Mouse (Mus musculus): ENCODE data around the gene Lrrc28. TPM values are rescaled to one million over a fixed set of nuclear protein-coding genes. Genes with fewer than 3 reads are reported as not detected.

Gene Lrrc28
- polyA plus RNA-seq, 1 experiment: 13.1 TPM

- no peaks in the 10 kb centered on the region for H3K27me3 ChIP-seq (ENCODE audit: control insufficient read depth, insufficient read depth, low read length)
- no peak for DNase-seq (ENCODE audit: low read depth in 1 of 2, low spot score in 2 of 2)
- H3K36me3 ChIP-seq (ENCODE audit: control insufficient read depth, insufficient read depth, low read length): no peaks in the 10 kb centered on the region
- H3K4me1 ChIP-seq (ENCODE audit: control insufficient read depth, insufficient read depth, insufficient read length): no peaks in the 10 kb centered on the region
- TF ChIP-seq CTCF (IDR thresholded peaks at IDR 0.05; ENCODE audit: extremely low read depth, insufficient read depth, insufficient read length, insufficient replicate concordance) (no peak), POLR2A (IDR thresholded peaks at IDR 0.05; ENCODE audit: low read depth, low read length) (no peak)
- 69% methylated on average over 1 of the region's 1 CpGs for WGBS
- H3K4me3 ChIP-seq (ENCODE audit: extremely low read depth, insufficient read depth, insufficient read length): no peak overlapping the region
- H3K27ac ChIP-seq (ENCODE audit: insufficient read depth, low read length): no peak overlapping the region
These were observed 79.9 kb downstream of the Lrrc28 start for GRCm38 (mm10) chr7:67565132-67565531.

GRCm38 (mm10) chr7:67562176-67562575, 82.9 kb downstream of the Lrrc28 start:
- DNase-seq (ENCODE audit: low read depth in 1 of 2, low spot score in 2 of 2): no peak
- Histone ChIP-seq H3K4me3 (ENCODE audit: extremely low read depth, insufficient read depth, insufficient read length) (no peak overlapping the region), H3K4me1 (ENCODE audit: control insufficient read depth, insufficient read depth, insufficient read length) (no peaks in the 10 kb centered on the region), H3K27me3 (ENCODE audit: control insufficient read depth, insufficient read depth, low read length) (no peaks in the 10 kb centered on the region), H3K36me3 (ENCODE audit: control insufficient read depth, insufficient read depth, low read length) (no peaks in the 10 kb centered on the region; the same call in 1 of the 2 replicates), H3K27ac (ENCODE audit: insufficient read depth, low read length) (peak overlapping the region; percentile 43; the same call in 1 of the 2 replicates)
- TF ChIP-seq CTCF (IDR thresholded peaks at IDR 0.05; ENCODE audit: extremely low read depth, insufficient read depth, insufficient read length, insufficient replicate concordance): no peak
- TF ChIP-seq POLR2A (IDR thresholded peaks at IDR 0.05; ENCODE audit: low read depth, low read length): no peak
- WGBS: 87% methylated on average over 12 of the region's 12 CpGs

- 96% methylated on average over 7 of the region's 7 CpGs for WGBS
- Histone ChIP-seq H3K27me3 (ENCODE audit: control insufficient read depth, insufficient read depth, low read length) (no peaks in the 10 kb centered on the region), H3K4me1 (ENCODE audit: control insufficient read depth, insufficient read depth, insufficient read length) (no peaks in the 10 kb centered on the region), H3K36me3 (ENCODE audit: control insufficient read depth, insufficient read depth, low read length) (no peaks in the 10 kb centered on the region; the same call in 1 of the 2 replicates), H3K27ac (ENCODE audit: insufficient read depth, low read length) (no peak overlapping the region), H3K4me3 (ENCODE audit: extremely low read depth, insufficient read depth, insufficient read length) (no peak overlapping the region)
- TF ChIP-seq CTCF (IDR thresholded peaks at IDR 0.05; ENCODE audit: extremely low read depth, insufficient read depth, insufficient read length, insufficient replicate concordance): no peak
- TF ChIP-seq POLR2A (IDR thresholded peaks at IDR 0.05; ENCODE audit: low read depth, low read length): no peak
- no peak for DNase-seq (ENCODE audit: low read depth in 1 of 2, low spot score in 2 of 2)
These were observed 85.6 kb downstream of the Lrrc28 start for GRCm38 (mm10) chr7:67559486-67559885.

DNA sequence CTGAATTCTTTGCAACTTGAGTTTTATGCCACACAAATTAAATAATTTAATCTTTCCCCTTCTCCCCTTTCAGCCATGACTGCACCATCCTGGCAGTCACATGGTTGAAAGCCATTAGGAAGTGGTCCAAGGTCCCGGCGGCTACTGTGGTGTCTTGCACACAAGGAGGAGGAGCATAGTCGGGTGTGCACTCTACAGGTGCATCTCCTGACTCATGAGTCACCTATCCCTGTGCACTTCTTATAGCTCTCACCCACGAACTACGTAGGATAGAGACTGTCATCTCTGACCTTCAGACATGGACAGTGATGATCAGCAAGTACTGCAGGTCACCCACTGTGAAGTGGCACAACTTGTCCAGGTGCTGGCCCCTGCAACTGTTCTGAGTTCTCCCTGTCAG, 86.8 kb downstream of the Lrrc28 start:
- Histone ChIP-seq H3K4me1 (ENCODE audit: control insufficient read depth, insufficient read depth, insufficient read length) (no peaks in the 10 kb centered on the region), H3K4me3 (ENCODE audit: extremely low read depth, insufficient read depth, insufficient read length) (no peak overlapping the region), H3K36me3 (ENCODE audit: control insufficient read depth, insufficient read depth, low read length) (no peaks in the 10 kb centered on the region; the same call in 1 of the 2 replicates), H3K27me3 (ENCODE audit: control insufficient read depth, insufficient read depth, low read length) (no peaks in the 10 kb centered on the region), H3K27ac (ENCODE audit: insufficient read depth, low read length) (no peak overlapping the region)
- TF ChIP-seq POLR2A (IDR thresholded peaks at IDR 0.05; ENCODE audit: low read depth, low read length): no peak
- TF ChIP-seq CTCF (IDR thresholded peaks at IDR 0.05; ENCODE audit: extremely low read depth, insufficient read depth, insufficient read length, insufficient replicate concordance): no peak
- DNase-seq (ENCODE audit: low read depth in 1 of 2, low spot score in 2 of 2): no peak
- 79% methylated on average over 5 of the region's 5 CpGs for WGBS

- H3K27ac ChIP-seq (ENCODE audit: insufficient read depth, low read length): no peak overlapping the region
- 86% methylated on average over 2 of the region's 2 CpGs for WGBS
These were observed 90.2 kb downstream of the Lrrc28 start for GRCm38 (mm10) chr7:67554863-67555262.

GRCm38 (mm10) chr7:67551242-67551641, 93.8 kb downstream of the Lrrc28 start:
- H3K4me1 ChIP-seq (ENCODE audit: control insufficient read depth, insufficient read depth, insufficient read length): no peaks in the 10 kb centered on the region
- no peak for DNase-seq (ENCODE audit: low read depth in 1 of 2, low spot score in 2 of 2)
- no peak overlapping the region for H3K27ac ChIP-seq (ENCODE audit: insufficient read depth, low read length)
- TF ChIP-seq CTCF (IDR thresholded peaks at IDR 0.05; ENCODE audit: extremely low read depth, insufficient read depth, insufficient read length, insufficient replicate concordance) (no peak), POLR2A (IDR thresholded peaks at IDR 0.05; ENCODE audit: low read depth, low read length) (no peak)
- no peaks in the 10 kb centered on the region for H3K27me3 ChIP-seq (ENCODE audit: control insufficient read depth, insufficient read depth, low read length)
- WGBS: 89% methylated on average over 2 of the region's 2 CpGs
- no peaks in the 10 kb centered on the region for H3K36me3 ChIP-seq (ENCODE audit: control insufficient read depth, insufficient read depth, low read length)
- no peak overlapping the region for H3K4me3 ChIP-seq (ENCODE audit: extremely low read depth, insufficient read depth, insufficient read length)

More at GRCm38 (mm10) chr7:67554863-67555262, 90.2 kb downstream of the Lrrc28 start:
- Histone ChIP-seq H3K36me3 (ENCODE audit: control insufficient read depth, insufficient read depth, low read length) (no peaks in the 10 kb centered on the region; the same call in 1 of the 2 replicates), H3K4me3 (ENCODE audit: extremely low read depth, insufficient read depth, insufficient read length) (no peak overlapping the region), H3K4me1 (ENCODE audit: control insufficient read depth, insufficient read depth, insufficient read length) (no peaks in the 10 kb centered on the region), H3K27me3 (ENCODE audit: control insufficient read depth, insufficient read depth, low read length) (no peaks in the 10 kb centered on the region)
- DNase-seq (ENCODE audit: low read depth in 1 of 2, low spot score in 2 of 2): no peak
- TF ChIP-seq CTCF (IDR thresholded peaks at IDR 0.05; ENCODE audit: extremely low read depth, insufficient read depth, insufficient read length, insufficient replicate concordance): no peak
- no peak for TF ChIP-seq POLR2A (IDR thresholded peaks at IDR 0.05; ENCODE audit: low read depth, low read length)

DNA sequence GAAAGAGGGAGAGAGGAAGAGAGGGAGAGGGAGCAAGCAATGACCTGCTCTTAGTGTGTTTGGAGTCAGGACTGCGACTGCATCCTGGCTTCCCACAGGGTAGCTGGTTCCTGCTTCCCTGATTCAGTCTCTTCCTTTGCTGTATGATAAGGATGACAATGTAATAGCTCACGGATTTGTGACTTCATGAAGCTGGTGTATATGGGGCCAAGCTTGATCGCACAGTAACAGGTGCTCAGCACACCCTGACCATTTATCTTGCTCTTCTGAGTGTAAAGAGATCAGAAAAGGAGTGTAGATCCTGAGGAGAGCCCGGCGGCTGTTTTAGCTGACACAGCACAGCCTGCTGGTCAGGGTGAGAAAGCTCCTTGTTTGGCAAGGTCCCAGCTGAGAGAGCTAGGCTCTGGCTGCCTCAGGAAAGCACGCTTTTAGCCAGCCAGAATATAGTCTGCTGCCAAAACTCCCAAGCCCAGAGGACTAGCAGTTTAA, 96.0 kb downstream of the Lrrc28 start:
- peak in 1 of 2 experiments; percentile 18 for DNase-seq (ENCODE audit: low read depth in 1 of 2, low spot score in 2 of 2)
- Histone ChIP-seq H3K4me1 (ENCODE audit: control insufficient read depth, insufficient read depth, insufficient read length) (no peaks in the 10 kb centered on the region), H3K27me3 (ENCODE audit: control insufficient read depth, insufficient read depth, low read length) (no peaks in the 10 kb centered on the region), H3K4me3 (ENCODE audit: extremely low read depth, insufficient read depth, insufficient read length) (no peak overlapping the region), H3K27ac (ENCODE audit: insufficient read depth, low read length) (no peak overlapping the region), H3K36me3 (ENCODE audit: control insufficient read depth, insufficient read depth, low read length) (no peaks in the 10 kb centered on the region)
- TF ChIP-seq CTCF (IDR thresholded peaks at IDR 0.05; ENCODE audit: extremely low read depth, insufficient read depth, insufficient read length, insufficient replicate concordance) (peak; percentile 44; the same call in 1 of the 2 replicates), POLR2A (IDR thresholded peaks at IDR 0.05; ENCODE audit: low read depth, low read length) (no peak)
- WGBS: 40% methylated on average over 6 of the region's 6 CpGs

Data from spleen, adult 2 months (tissue).